Mouse (Mus musculus) lung, postnatal 25 days (tissue): ENCODE data around the gene Hdac9.
"Not testable (repeated sequence)": the region's sequence is repeated elsewhere in the genome, so short reads cannot be mapped to it uniquely, and the experiment has no call there.

Source experiments
- DNase-seq: peaks from one replicate; pipeline ENCODE4 v3.0.0; 2022; ENCODE audit warnings: low spot score

The Hdac9 gene

DNA sequence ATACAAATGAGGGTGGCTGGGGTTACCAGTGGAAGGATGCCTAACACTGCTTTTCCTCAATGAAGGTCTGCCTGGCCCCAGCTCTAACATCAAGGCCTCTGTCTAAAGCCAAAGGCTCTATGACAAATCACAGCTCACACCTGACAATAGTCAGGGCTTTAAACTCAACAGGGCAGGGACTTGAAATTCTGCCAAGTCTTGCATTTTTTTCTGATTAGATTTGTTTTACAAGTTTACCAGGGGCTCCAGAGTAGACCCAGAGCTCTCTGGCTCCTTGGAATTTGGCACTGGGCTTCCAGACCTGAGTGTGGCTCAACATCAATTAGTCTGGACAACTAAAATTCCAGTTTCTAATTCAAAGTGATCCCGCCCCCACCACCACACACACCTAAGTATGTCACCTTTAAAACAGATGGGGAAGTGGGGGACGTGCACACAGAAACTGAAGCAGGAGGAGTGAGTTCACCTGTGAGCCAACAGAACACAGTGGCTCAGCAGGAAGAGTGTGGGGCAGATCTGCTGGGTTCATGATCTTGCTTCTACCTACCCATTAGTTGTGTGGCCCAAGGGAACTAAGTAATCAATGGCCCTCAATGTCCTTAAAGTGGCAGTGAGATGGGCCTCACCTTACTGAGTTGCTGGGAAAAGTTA, 829.5 kb downstream of the Hdac9 start:
- DNase-seq: no peak

DNA sequence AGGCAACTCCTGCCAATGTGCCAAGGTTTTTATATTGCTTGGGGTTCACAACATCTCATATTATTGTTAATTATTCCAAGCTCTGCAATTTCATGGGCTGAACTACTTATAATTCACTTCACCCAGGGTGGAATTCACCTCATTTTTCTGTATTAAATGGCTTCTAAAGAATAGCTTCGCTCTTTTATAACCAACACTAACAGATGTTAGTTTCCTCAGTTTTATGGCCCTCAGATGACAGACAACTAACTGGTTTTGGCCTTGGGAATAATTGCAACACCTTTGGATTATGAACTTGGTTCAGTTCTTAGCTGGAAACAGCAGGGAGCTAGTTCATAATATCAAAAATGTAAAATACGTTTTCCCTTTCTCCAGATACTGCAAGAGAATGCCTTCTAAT, 839.9 kb downstream of the Hdac9 start:
- no peak for DNase-seq

DNA sequence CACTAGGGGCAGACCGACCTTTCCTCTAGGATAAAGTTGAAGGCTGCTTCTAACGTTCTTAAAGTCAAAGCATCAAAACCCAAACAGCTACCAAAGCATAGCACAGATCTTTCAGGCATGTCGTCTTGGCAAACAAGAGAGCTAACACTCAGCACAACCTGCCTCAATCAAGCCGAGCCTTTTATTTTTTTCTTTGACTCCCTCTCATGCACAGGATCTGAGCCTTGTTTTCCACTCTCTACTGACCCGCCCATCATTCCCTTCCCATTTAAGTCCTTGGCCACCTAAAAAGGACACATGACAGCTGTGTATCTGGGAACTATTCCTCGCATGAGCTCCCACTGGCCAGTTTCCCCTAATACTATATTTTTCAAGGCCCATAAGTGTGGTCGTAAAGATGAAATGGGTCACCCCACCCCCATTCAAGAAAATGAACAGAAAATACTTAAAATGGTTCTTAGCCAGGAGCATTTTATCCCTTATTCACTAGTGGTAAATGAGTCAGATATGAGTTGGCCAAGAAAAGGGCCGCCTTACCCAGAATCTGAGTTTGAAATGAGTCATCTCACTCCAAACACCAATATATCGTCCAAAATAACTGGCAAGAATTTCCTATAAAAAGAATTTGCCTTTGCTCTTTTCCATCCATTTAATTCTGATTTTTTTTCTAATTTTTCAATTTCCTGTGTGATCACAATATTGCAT, 840.9 kb downstream of the Hdac9 start:
- DNase-seq: no peak

DNA sequence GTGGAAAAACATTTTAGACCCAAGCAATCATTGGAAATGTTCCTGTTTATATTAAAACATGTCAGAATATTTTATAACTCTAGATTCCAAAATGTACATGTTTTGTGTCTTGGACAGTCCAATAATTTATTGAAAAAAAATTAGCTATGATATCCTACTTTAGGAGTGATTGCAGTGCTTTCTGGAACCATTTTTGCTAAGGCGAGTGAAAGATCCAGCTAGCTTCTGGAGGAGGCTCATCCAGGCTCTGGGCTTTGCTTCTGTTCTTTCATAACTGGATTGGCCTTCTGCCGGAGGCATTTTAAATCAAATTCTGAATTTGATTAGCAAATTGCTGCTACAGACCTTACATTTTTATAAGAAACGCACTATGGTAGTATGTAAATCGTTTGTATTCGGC, 864.4 kb downstream of the Hdac9 start:
- no peak for DNase-seq

DNA sequence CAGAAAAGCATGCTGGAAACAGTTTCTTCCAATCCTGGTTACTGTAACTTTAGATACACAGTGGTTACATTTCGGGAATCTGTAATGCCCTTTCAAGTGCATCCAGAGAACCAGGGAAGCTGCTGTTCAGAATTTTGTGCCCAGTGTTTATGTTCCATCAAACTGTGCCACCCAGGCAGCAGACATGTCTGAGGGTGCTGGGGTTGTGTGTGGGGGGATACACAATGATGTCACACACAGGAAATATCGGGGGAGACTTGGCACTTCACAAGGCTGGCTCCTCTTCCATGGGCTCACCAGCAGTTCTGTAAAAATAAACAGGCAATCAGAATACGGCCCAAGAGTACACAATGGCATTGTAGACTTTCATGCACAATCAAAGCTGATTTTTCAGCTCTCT, 864.9 kb downstream of the Hdac9 start:
- no peak for DNase-seq

DNA sequence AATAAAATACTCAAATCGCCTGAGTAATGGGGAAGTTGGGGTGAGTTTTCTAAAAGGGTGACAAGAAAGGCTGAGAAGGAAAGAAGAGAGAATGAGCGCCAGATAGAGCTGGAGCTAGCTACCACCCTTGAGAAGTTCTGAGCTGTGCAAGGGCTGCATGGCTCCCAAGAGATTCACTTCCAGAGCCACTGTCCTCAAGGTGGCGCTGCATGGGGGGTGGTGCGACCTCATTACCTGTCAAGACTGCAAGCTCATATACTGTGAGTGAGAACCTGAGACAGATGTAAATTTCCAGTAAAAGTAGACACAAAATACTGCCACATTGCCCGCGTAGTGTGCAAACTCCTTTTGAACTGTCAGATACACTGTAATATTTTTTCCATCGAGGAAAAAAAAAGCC, 865.8 kb downstream of the Hdac9 start:
- no peak for DNase-seq

DNA sequence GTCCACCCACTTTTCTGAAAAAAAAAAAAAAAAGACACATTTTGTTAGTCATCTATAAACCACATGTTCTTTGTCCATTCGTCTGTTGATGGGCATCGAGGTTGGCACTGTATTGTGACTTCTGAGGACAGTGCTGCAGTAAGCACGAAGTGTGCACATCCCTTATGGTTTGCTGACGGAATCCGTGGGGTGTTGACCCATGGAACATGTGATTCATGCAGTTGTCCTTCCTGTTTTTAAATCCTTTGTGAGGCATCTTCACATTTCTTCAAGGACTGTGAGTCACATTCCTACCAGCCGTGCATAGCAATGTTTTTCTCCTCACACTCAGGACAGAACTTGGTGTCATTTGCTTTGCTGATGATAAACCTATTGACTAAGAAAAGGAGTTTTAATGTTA, 875.9 kb downstream of the Hdac9 start:
- no peak for DNase-seq

DNA sequence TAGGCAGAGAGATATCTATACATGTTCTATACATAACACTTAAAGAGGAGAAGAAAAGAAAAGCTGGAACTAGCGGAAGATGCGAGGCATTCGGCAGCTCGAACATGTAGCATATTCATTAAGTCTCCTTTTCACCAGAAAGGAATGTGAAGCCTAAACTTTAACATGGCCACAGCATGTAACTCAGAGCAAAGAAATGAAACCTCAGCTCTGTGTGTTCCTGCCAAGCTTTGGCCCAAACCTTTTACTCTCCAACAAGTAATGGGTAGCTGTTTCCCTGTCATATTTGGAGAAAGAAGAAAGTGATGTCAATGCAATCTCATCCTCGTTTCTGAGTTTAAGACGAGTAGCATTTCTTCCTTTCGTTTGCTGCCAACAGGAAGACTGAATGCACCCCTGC, 876.8 kb downstream of the Hdac9 start:
- no peak for DNase-seq

DNA sequence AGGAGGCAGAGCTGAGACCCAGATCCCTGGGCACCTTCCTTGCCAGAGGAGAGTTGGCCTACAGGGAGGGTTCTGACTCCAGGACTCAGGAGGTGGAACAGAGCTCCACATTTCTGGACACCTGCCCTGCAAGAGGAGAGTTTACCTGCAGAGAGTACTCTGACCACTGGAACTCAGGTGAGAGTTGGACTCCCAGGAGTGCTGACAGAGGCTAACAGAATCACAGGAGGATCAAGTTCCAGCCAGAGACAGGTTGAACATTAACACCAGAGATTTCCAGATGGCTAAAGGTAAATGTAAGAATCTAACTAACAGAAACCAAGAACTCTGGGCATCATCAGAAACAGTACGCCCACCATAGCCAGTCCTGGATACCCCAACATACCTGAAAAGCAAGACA, 907.1 kb downstream of the Hdac9 start:
- DNase-seq: not testable (repeated sequence)
